Mouse (Mus musculus): ENCODE data around the gene Pla2g4c. TPM values are rescaled to one million over a fixed set of nuclear protein-coding genes. Genes with fewer than 3 reads are reported as not detected.
"Not testable (repeated sequence)": the region's sequence is repeated elsewhere in the genome, so short reads cannot be mapped to it uniquely, and the experiment has no call there.

Gene Pla2g4c
- polyA plus RNA-seq (2014; fragmentation: Nextera tagmentation; extraction: Ambion mirVana): 0.97 and 1.1 TPM in 2 replicates

GRCm38 (mm10) chr7:13324316-13324715, at the start of gene Pla2g4c:
Gene Pla2g4c, plus strand, starts transcription at chr7:13324655.
- no peak within 1 kb of the TSS for H3K27ac ChIP-seq (replicated peaks; ENCODE audit: low read depth, low read length)
- H3K4me1 ChIP-seq (ENCODE audit: control insufficient read depth, insufficient read depth, low read length): no peaks in the 10 kb centered on the region
- no peak within 1 kb of the TSS for H3K4me3 ChIP-seq (ENCODE audit: low read depth, low read length)
- H3K4me2 ChIP-seq (ENCODE audit: low read depth, low read length): no peak within 1 kb of the TSS
- H3K27me3 ChIP-seq (replicated peaks; ENCODE audit: control insufficient read depth, insufficient read depth, low read length): no peaks in the 10 kb centered on the region
- DNase-seq (ENCODE audit: low spot score): no peak
- no peak for ATAC-seq (ENCODE audit: low read depth)
- no peaks in the 10 kb centered on the region for H3K36me3 ChIP-seq (ENCODE audit: control insufficient read depth, insufficient read depth, low read length)
- WGBS: 77% methylated on average over 2 of the region's 2 CpGs
- H3K9ac ChIP-seq (ENCODE audit: low read depth, low read length): no peak within 1 kb of the TSS
- H3K9me3 ChIP-seq (ENCODE audit: control insufficient read depth, low read length): no peaks in the 10 kb centered on the region

- H3K27me3 ChIP-seq (replicated peaks; ENCODE audit: control insufficient read depth, insufficient read depth, low read length): no peaks in the 10 kb centered on the region
Measured at GRCm38 (mm10) chr7:13277081-13277480, 47.4 kb upstream of the Pla2g4c start, which contains the start of gene Lig1. Gene Lig1, plus strand, starts transcription at chr7:13277283.

GRCm38 (mm10) chr7:13277833-13278232, 46.6 kb upstream of the Pla2g4c start:
- ATAC-seq (ENCODE audit: low read depth): no peak
- H3K9ac ChIP-seq (ENCODE audit: low read depth, low read length): peak overlapping the region; percentile 86
- peak overlapping the region; percentile 87 for H3K27ac ChIP-seq (replicated peaks; ENCODE audit: low read depth, low read length)
- peak overlapping the region; percentile 70 for H3K4me3 ChIP-seq (ENCODE audit: low read depth, low read length)
- H3K9me3 ChIP-seq (ENCODE audit: control insufficient read depth, low read length): no peaks in the 10 kb centered on the region
- 31% methylated on average over 2 of the region's 2 CpGs for WGBS
- H3K27me3 ChIP-seq (replicated peaks; ENCODE audit: control insufficient read depth, insufficient read depth, low read length): no peaks in the 10 kb centered on the region
- DNase-seq (ENCODE audit: low spot score): no peak
- 0 out of 2 replicates have a peak, but pooled peaks cover 3% of the 10 kb centered on the region for H3K4me1 ChIP-seq (ENCODE audit: control insufficient read depth, insufficient read depth, low read length)
- peak overlapping the region; percentile 88 for H3K4me2 ChIP-seq (ENCODE audit: low read depth, low read length)
- H3K36me3 ChIP-seq (ENCODE audit: control insufficient read depth, insufficient read depth, low read length): peaks cover 47% of the 10 kb centered on the region

More at GRCm38 (mm10) chr7:13277081-13277480, 47.4 kb upstream of the Pla2g4c start, which contains the start of gene Lig1:
- Histone ChIP-seq H3K4me2 (ENCODE audit: low read depth, low read length) (peak within 1 kb of the TSS; percentile 88), H3K9me3 (ENCODE audit: control insufficient read depth, low read length) (no peaks in the 10 kb centered on the region), H3K36me3 (ENCODE audit: control insufficient read depth, insufficient read depth, low read length) (peaks cover 39% of the 10 kb centered on the region), H3K4me3 (ENCODE audit: low read depth, low read length) (peak within 1 kb of the TSS; percentile 70), H3K9ac (ENCODE audit: low read depth, low read length) (peak within 1 kb of the TSS; percentile 86), H3K27ac (replicated peaks; ENCODE audit: low read depth, low read length) (peak within 1 kb of the TSS; percentile 87), H3K4me1 (ENCODE audit: control insufficient read depth, insufficient read depth, low read length) (0 out of 2 replicates have a peak, but pooled peaks cover 3% of the 10 kb centered on the region)
- DNase-seq (ENCODE audit: low spot score) (no peak), ATAC-seq (ENCODE audit: low read depth) (no peak)
- WGBS: 98% methylated on average over 16 of the region's 16 CpGs

- peak within 1 kb of the TSS; percentile 87 for H3K27ac ChIP-seq (replicated peaks; ENCODE audit: low read depth, low read length)
- peaks cover 50% of the 10 kb centered on the region for H3K36me3 ChIP-seq (ENCODE audit: control insufficient read depth, insufficient read depth, low read length)
- ATAC-seq (ENCODE audit: low read depth): peak; percentile 99
- H3K27me3 ChIP-seq (replicated peaks; ENCODE audit: control insufficient read depth, insufficient read depth, low read length): no peaks in the 10 kb centered on the region
- WGBS: under 1% methylated on average over 39 of the region's 39 CpGs
- peak within 1 kb of the TSS; percentile 88 for H3K4me2 ChIP-seq (ENCODE audit: low read depth, low read length)
- H3K9me3 ChIP-seq (ENCODE audit: control insufficient read depth, low read length): no peaks in the 10 kb centered on the region
- peak within 1 kb of the TSS; percentile 86 for H3K9ac ChIP-seq (ENCODE audit: low read depth, low read length)
- peak; percentile 97 for DNase-seq (ENCODE audit: low spot score)
- 0 out of 2 replicates have a peak, but pooled peaks cover 3% of the 10 kb centered on the region for H3K4me1 ChIP-seq (ENCODE audit: control insufficient read depth, insufficient read depth, low read length)
- H3K4me3 ChIP-seq (ENCODE audit: low read depth, low read length): peak within 1 kb of the TSS; percentile 70
Measured at GRCm38 (mm10) chr7:13278308-13278891, 46.1 kb upstream of the Pla2g4c start, which contains the start of gene Zswim9. Gene Zswim9, minus strand, starts transcription at chr7:13278721.

- WGBS: 0% methylated on average over 7 of the region's 29 CpGs
- H3K27me3 ChIP-seq (replicated peaks; ENCODE audit: control insufficient read depth, insufficient read depth, low read length); H3K9me3 ChIP-seq (ENCODE audit: control insufficient read depth, low read length); DNase-seq (ENCODE audit: low spot score); H3K27ac ChIP-seq (replicated peaks; ENCODE audit: low read depth, low read length); H3K4me1 ChIP-seq (ENCODE audit: control insufficient read depth, insufficient read depth, low read length): not testable (repeated sequence)
- H3K4me3 ChIP-seq (ENCODE audit: low read depth, low read length): peak overlapping the region; percentile 70
- peak; percentile 55 for ATAC-seq (ENCODE audit: low read depth)
- H3K9ac ChIP-seq (ENCODE audit: low read depth, low read length): peak overlapping the region; percentile 86
- peak overlapping the region; percentile 40 for H3K4me2 ChIP-seq (ENCODE audit: low read depth, low read length)
- peaks cover 51% of the 10 kb centered on the region for H3K36me3 ChIP-seq (ENCODE audit: control insufficient read depth, insufficient read depth, low read length)
Measured at GRCm38 (mm10) chr7:13278957-13279356, 45.5 kb upstream of the Pla2g4c start.

- peaks cover 81% of the 10 kb centered on the region for H3K36me3 ChIP-seq (ENCODE audit: control insufficient read depth, insufficient read depth, low read length)
- DNase-seq (ENCODE audit: low spot score) (peak; percentile 26), ATAC-seq (ENCODE audit: low read depth) (no peak)
Measured at GRCm38 (mm10) chr7:13288621-13289020, 35.8 kb upstream of the Pla2g4c start.

GRCm38 (mm10) chr7:13290041-13290675, 34.3 kb upstream of the Pla2g4c start:
- H3K9me3 ChIP-seq (ENCODE audit: control insufficient read depth, low read length): no peaks in the 10 kb centered on the region
- 96% methylated on average over 1 of the region's 1 CpGs for WGBS
- no peaks in the 10 kb centered on the region for H3K4me1 ChIP-seq (ENCODE audit: control insufficient read depth, insufficient read depth, low read length)
- DNase-seq (ENCODE audit: low spot score) (no peak), ATAC-seq (ENCODE audit: low read depth) (no peak)
- no peak overlapping the region for H3K4me3 ChIP-seq (ENCODE audit: low read depth, low read length)
- no peak overlapping the region for H3K9ac ChIP-seq (ENCODE audit: low read depth, low read length)
- no peak overlapping the region for H3K4me2 ChIP-seq (ENCODE audit: low read depth, low read length)
- no peaks in the 10 kb centered on the region for H3K27me3 ChIP-seq (replicated peaks; ENCODE audit: control insufficient read depth, insufficient read depth, low read length)
- peaks cover 80% of the 10 kb centered on the region for H3K36me3 ChIP-seq (ENCODE audit: control insufficient read depth, insufficient read depth, low read length)
- no peak overlapping the region for H3K27ac ChIP-seq (replicated peaks; ENCODE audit: low read depth, low read length)

More at GRCm38 (mm10) chr7:13288621-13289020, 35.8 kb upstream of the Pla2g4c start:
- no peaks in the 10 kb centered on the region for H3K9me3 ChIP-seq (ENCODE audit: control insufficient read depth, low read length)
- H3K4me3 ChIP-seq (ENCODE audit: low read depth, low read length): no peak overlapping the region
- H3K4me2 ChIP-seq (ENCODE audit: low read depth, low read length): no peak overlapping the region
- no peak overlapping the region for H3K27ac ChIP-seq (replicated peaks; ENCODE audit: low read depth, low read length)
- no peak overlapping the region for H3K9ac ChIP-seq (ENCODE audit: low read depth, low read length)
- 49% methylated on average over 5 of the region's 5 CpGs for WGBS
- no peaks in the 10 kb centered on the region for H3K4me1 ChIP-seq (ENCODE audit: control insufficient read depth, insufficient read depth, low read length)
- H3K27me3 ChIP-seq (replicated peaks; ENCODE audit: control insufficient read depth, insufficient read depth, low read length): no peaks in the 10 kb centered on the region

- Histone ChIP-seq H3K36me3 (ENCODE audit: control insufficient read depth, insufficient read depth, low read length) (peaks cover 80% of the 10 kb centered on the region), H3K4me3 (ENCODE audit: low read depth, low read length) (no peak overlapping the region), H3K9me3 (ENCODE audit: control insufficient read depth, low read length) (no peaks in the 10 kb centered on the region), H3K27me3 (replicated peaks; ENCODE audit: control insufficient read depth, insufficient read depth, low read length) (no peaks in the 10 kb centered on the region), H3K27ac (replicated peaks; ENCODE audit: low read depth, low read length) (no peak overlapping the region), H3K9ac (ENCODE audit: low read depth, low read length) (no peak overlapping the region), H3K4me2 (ENCODE audit: low read depth, low read length) (no peak overlapping the region), H3K4me1 (ENCODE audit: control insufficient read depth, insufficient read depth, low read length) (no peaks in the 10 kb centered on the region)
- DNase-seq (ENCODE audit: low spot score): no peak
- WGBS: 84% methylated on average over 2 of the region's 2 CpGs
- no peak for ATAC-seq (ENCODE audit: low read depth)
Measured at GRCm38 (mm10) chr7:13291370-13291769, 33.1 kb upstream of the Pla2g4c start.
